Mouse (Mus musculus): Measurements from ENCODE around the gene Hpgd.

The Hpgd gene

GRCm38 (mm10) chr8:56323276-56323675 lies 28.9 kb downstream of the Hpgd start:
- no peak for DNase-seq (ENCODE audit: low spot score)

DNA sequence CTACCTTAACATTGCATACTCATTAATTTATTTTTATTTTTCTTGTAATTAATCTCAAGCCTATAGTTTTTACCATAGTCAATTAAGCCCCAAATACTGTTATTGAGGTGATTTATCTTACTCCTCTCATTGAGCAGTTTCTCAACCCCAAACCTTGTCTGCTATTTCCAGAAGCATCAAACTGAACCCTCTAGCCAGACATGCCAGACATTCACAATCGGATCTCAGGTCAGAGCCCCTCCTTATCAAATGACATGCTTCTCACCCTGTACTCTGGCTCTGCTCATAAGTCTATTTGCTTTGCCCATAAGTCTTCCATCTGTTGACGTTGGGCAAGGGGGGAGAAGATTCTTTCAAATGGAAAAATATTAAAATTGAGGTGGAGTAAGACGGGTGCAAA lies 33.3 kb downstream of the Hpgd start:
- DNase-seq (ENCODE audit: low spot score), result no peak

- no peak for DNase-seq (ENCODE audit: low spot score)
Measured at GRCm38 (mm10) chr8:56328130-56328542, 33.8 kb downstream of the Hpgd start.

- no peak for DNase-seq (ENCODE audit: low spot score)
Measured at GRCm38 (mm10) chr8:56335390-56336000, 41.1 kb downstream of the Hpgd start.

DNA sequence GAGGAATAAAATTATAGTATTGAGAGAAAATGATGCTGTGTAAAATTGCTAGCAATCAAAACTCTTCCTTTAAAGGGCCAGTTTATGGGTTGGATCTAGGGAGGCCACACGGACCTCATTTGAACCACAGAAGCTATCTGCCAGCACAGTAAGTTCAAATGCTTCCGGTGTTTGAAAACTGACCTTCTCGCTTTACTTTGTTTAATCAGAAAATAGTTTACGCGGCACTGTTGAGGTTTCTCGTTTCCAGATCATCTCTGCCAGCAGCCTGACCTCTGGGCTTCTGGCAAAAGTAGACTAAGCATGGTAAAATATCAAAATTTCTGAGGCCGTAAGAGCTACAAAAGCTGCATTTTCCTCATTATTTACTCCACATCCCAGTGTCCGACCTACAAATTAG lies 42.4 kb downstream of the Hpgd start:
- no peak for DNase-seq (ENCODE audit: low spot score)

DNA sequence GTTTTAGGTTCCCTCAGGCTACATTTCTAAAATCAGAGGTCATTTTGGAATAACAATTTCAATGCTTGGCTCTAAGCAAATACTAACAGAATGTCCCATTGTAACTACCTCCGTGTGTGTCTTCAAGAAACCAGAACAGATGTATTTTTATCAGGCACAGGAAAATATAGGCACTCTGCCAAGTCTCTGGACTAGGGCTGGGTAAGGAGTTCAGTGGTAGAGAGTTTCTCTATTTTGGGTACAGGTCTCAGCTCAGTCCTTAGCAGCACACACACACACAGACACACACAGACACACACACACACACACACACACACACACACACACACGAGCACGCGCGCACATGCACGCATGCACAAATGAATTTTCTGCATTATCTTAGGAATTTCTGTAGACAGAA lies 49.1 kb downstream of the Hpgd start:
- DNase-seq (ENCODE audit: low spot score), result no peak

DNA sequence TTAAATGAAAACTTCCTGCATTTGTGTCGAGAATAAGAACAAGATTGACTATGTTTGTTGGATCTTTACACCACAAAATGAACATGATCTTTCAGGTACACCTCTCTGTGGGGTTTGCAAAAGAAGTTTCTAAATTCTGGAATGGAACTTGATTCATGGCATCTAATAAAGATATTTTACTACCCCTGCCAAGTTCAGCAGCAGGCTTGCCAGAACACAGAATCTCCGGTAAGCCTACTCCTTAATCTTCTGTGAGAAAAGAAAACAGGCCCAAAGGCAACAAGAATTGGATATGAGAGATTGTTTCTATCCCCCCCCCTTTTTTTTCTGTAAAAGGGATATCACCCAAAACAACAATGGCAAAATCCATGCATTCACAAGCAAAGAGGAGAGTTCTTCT lies 49.6 kb downstream of the Hpgd start:
- DNase-seq (ENCODE audit: low spot score), result no peak

- no peak for DNase-seq (ENCODE audit: low spot score)
Measured at GRCm38 (mm10) chr8:56344359-56344758, 50.0 kb downstream of the Hpgd start.

- DNase-seq (ENCODE audit: low spot score), result no peak
Measured at GRCm38 (mm10) chr8:56345641-56346420, 51.4 kb downstream of the Hpgd start.

DNA sequence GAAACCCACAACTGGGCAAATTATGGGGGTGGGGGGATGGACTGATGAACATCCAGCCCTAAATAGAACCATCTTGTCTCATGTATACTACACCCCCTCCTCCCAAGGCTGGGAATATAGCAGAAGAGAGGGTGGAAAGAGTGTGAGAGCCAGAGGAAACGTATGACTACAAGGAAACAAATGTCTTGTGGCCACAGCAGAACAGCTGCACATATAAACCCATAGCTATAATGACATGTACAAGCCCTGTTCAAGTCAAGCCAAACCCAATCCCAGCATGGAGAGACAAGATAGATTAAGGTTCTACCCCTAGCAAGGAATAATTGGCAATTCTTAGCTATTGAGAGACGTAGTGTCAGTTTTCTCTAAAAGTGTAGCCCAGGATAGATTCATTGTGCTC lies 68.8 kb downstream of the Hpgd start:
- no peak for DNase-seq (ENCODE audit: low spot score)

Data from ovary, postnatal 10 days (tissue).